20 mouse cellular contexts compared by ENCODE assay signal in genomic region chr13:108357362-108357761, GRCm38 (mm10). TPM values are rescaled to one million over a fixed set of nuclear protein-coding genes. Genes with fewer than 3 reads are reported as not detected.
DNase-seq lines count a peak whose midpoint lies in the region; ATAC-seq and TF ChIP-seq lines count a peak whose summit lies in the region.
"Had no signal": no experiment of that assay in that cellular context is flagged by ENCODE, and none has a peak within 500 bp of the region (broad histone marks: within the 10 kb centered on the region; RNA-seq: fewer than 3 reads in every experiment).

No protein-coding gene starts in this region.

- no peak overlapping the region for H3K9ac ChIP-seq in hindbrain, embryonic 11.5 days (ENCODE audit: low read depth, low read length)
- H3K9ac ChIP-seq in midbrain, embryonic 14.5 days (replicated peaks; ENCODE audit: low read length), result no peak overlapping the region
- no peak overlapping the region for H3K9ac ChIP-seq in midbrain, embryonic 16.5 days (ENCODE audit: low read depth, low read length)
- H3K9ac ChIP-seq: embryonic facial prominence, embryonic 13.5 days; forebrain, embryonic 13.5 days; heart, embryonic 15.5 days; hindbrain, embryonic 12.5 days had no signal

- WGBS in hindbrain, embryonic 11.5 days, result 55% methylated on average over 10 of the region's 10 CpGs
- WGBS in hindbrain, embryonic 10.5 days, result 47% methylated on average over 10 of the region's 10 CpGs
- WGBS in midbrain, embryonic 14.5 days, result 21% methylated on average over 10 of the region's 10 CpGs
- 18% methylated on average over 10 of the region's 10 CpGs for WGBS in midbrain, embryonic 16.5 days
- WGBS in limb, embryonic 10.5 days, result 84% methylated on average over 10 of the region's 10 CpGs

- no peak overlapping the region for H3K4me3 ChIP-seq in hindbrain, embryonic 11.5 days (ENCODE audit: low read depth, low read length)
- H3K4me3 ChIP-seq in hindbrain, embryonic 10.5 days, result no peak overlapping the region
- H3K4me3 ChIP-seq in midbrain, embryonic 14.5 days (replicated peaks; ENCODE audit: low read depth, low read length), result no peak overlapping the region
- no peak overlapping the region for H3K4me3 ChIP-seq in midbrain, embryonic 16.5 days (ENCODE audit: low read depth, low read length)
- H3K4me3 ChIP-seq in limb, embryonic 10.5 days, result no peak overlapping the region
- H3K4me3 ChIP-seq: embryonic facial prominence, embryonic 13.5 days; forebrain, embryonic 13.5 days; gastrocnemius, adult 2 months; heart, embryonic 15.5 days; hindbrain, embryonic 12.5 days had no signal

- DNase-seq in hindbrain, embryonic 11.5 days (ENCODE audit: low spot score), result peak; percentile 5
- DNase-seq in hindbrain, embryonic 10.5 days (ENCODE audit: low spot score), result no peak
- DNase-seq in midbrain, embryonic 14.5 days, result peak; percentile 37
- DNase-seq in brain, embryonic 14.5 days (ENCODE audit: low read depth), result peak; percentile 49
- DNase-seq in limb, embryonic 10.5 days (ENCODE audit: low spot score), result no peak
- DNase-seq: adrenal gland, postnatal 10 days; cerebellum, adult 11-12 months; cerebellum, adult 9-10 months; cerebellum, postnatal 25 days; gastrocnemius, adult 2 months; gastrocnemius, postnatal 25 days; heart, postnatal 14 days had no signal

- no peak for TF ChIP-seq CTCF in brain, embryonic 14.5 days (IDR thresholded peaks at IDR 0.05; ENCODE audit: borderline replicate concordance, extremely low read depth, insufficient read depth, insufficient read length)

- H3K9me3 ChIP-seq in hindbrain, embryonic 11.5 days (ENCODE audit: control insufficient read depth, low read length), result no peaks in the 10 kb centered on the region
- H3K9me3 ChIP-seq in hindbrain, embryonic 10.5 days, result no peaks in the 10 kb centered on the region
- no peaks in the 10 kb centered on the region for H3K9me3 ChIP-seq in midbrain, embryonic 14.5 days (ENCODE audit: control insufficient read depth, low read length)
- H3K9me3 ChIP-seq in midbrain, embryonic 16.5 days (replicated peaks; ENCODE audit: control insufficient read depth, low read length, poor library complexity, severe bottlenecking), result no peaks in the 10 kb centered on the region
- no peaks in the 10 kb centered on the region for H3K9me3 ChIP-seq in limb, embryonic 10.5 days (replicated peaks)
- H3K9me3 ChIP-seq: embryonic facial prominence, embryonic 13.5 days; forebrain, embryonic 13.5 days; heart, embryonic 15.5 days; hindbrain, embryonic 12.5 days had no signal

- no peak overlapping the region for H3K27ac ChIP-seq in hindbrain, embryonic 11.5 days (ENCODE audit: low read depth, low read length)
- H3K27ac ChIP-seq in hindbrain, embryonic 10.5 days, result no peak overlapping the region
- no peak overlapping the region for H3K27ac ChIP-seq in midbrain, embryonic 14.5 days (replicated peaks; ENCODE audit: low read depth, low read length)
- no peak overlapping the region for H3K27ac ChIP-seq in midbrain, embryonic 16.5 days (ENCODE audit: low read length)
- H3K27ac ChIP-seq in limb, embryonic 10.5 days, result no peak overlapping the region
- H3K27ac ChIP-seq: embryonic facial prominence, embryonic 13.5 days; forebrain, embryonic 13.5 days; gastrocnemius, adult 2 months; heart, embryonic 15.5 days; hindbrain, embryonic 12.5 days had no signal

- no peak for TF ChIP-seq POLR2A in brain, embryonic 14.5 days (IDR thresholded peaks at IDR 0.05; ENCODE audit: borderline replicate concordance, extremely low read depth, insufficient read depth, insufficient read length, poor library complexity, severe bottlenecking)

- no peak for ATAC-seq in hindbrain, embryonic 11.5 days (ENCODE audit: low FRiP score)
- no peak for ATAC-seq in midbrain, embryonic 14.5 days (ENCODE audit: low FRiP score, low TSS enrichment)
- no peak for ATAC-seq in midbrain, embryonic 16.5 days
- ATAC-seq: hindbrain, embryonic 16.5 days; inflammation-experienced regulatory T-cells, adult 6 months had no signal

- H3K36me3 ChIP-seq in hindbrain, embryonic 11.5 days (ENCODE audit: control insufficient read depth, insufficient read depth, low read length), result no peaks in the 10 kb centered on the region
- 0 out of 2 replicates have a peak, but pooled peaks cover 3% of the 10 kb centered on the region for H3K36me3 ChIP-seq in hindbrain, embryonic 10.5 days
- H3K36me3 ChIP-seq in midbrain, embryonic 14.5 days (ENCODE audit: control insufficient read depth, insufficient read depth, low read length), result no peaks in the 10 kb centered on the region
- no peaks in the 10 kb centered on the region for H3K36me3 ChIP-seq in midbrain, embryonic 16.5 days (ENCODE audit: control insufficient read depth, insufficient read depth, low read length)
- H3K36me3 ChIP-seq in limb, embryonic 10.5 days, result peaks cover 10% of the 10 kb centered on the region
- H3K36me3 ChIP-seq: embryonic facial prominence, embryonic 13.5 days; heart, embryonic 15.5 days; hindbrain, embryonic 12.5 days had no signal

- H3K27me3 ChIP-seq in hindbrain, embryonic 11.5 days (ENCODE audit: control insufficient read depth, insufficient read depth, low read length), result no peaks in the 10 kb centered on the region
- H3K27me3 ChIP-seq in hindbrain, embryonic 10.5 days (ENCODE audit: insufficient read depth, poor library complexity, severe bottlenecking), result no peaks in the 10 kb centered on the region
- H3K27me3 ChIP-seq in midbrain, embryonic 14.5 days (ENCODE audit: control insufficient read depth, insufficient read depth, low read length), result no peaks in the 10 kb centered on the region
- H3K27me3 ChIP-seq in midbrain, embryonic 16.5 days (ENCODE audit: control insufficient read depth, insufficient read depth, low read depth, low read length), result no peaks in the 10 kb centered on the region
- no peaks in the 10 kb centered on the region for H3K27me3 ChIP-seq in limb, embryonic 10.5 days (ENCODE audit: low read depth, poor library complexity, severe bottlenecking)
- H3K27me3 ChIP-seq: embryonic facial prominence, embryonic 13.5 days; forebrain, embryonic 13.5 days; heart, embryonic 15.5 days; hindbrain, embryonic 12.5 days had no signal

- no peaks in the 10 kb centered on the region for H3K4me1 ChIP-seq in hindbrain, embryonic 11.5 days (replicated peaks; ENCODE audit: control insufficient read depth, insufficient read depth, low read length)
- peaks cover 10% of the 10 kb centered on the region for H3K4me1 ChIP-seq in hindbrain, embryonic 10.5 days (replicated peaks)
- 0 out of 2 replicates have a peak, but pooled peaks cover 2% of the 10 kb centered on the region for H3K4me1 ChIP-seq in midbrain, embryonic 14.5 days (ENCODE audit: control insufficient read depth, insufficient read depth, low read length)
- no peaks in the 10 kb centered on the region for H3K4me1 ChIP-seq in midbrain, embryonic 16.5 days (ENCODE audit: control insufficient read depth, insufficient read depth, low read length)
- H3K4me1 ChIP-seq in limb, embryonic 10.5 days, result no peaks in the 10 kb centered on the region
- H3K4me1 ChIP-seq: embryonic facial prominence, embryonic 13.5 days had no signal

- H3K4me2 ChIP-seq in hindbrain, embryonic 11.5 days (replicated peaks; ENCODE audit: low read depth, low read length), result no peak overlapping the region
- H3K4me2 ChIP-seq in midbrain, embryonic 14.5 days (ENCODE audit: low read length), result no peak overlapping the region
- no peak overlapping the region for H3K4me2 ChIP-seq in midbrain, embryonic 16.5 days (ENCODE audit: low read length)
- H3K4me2 ChIP-seq: embryonic facial prominence, embryonic 13.5 days; forebrain, embryonic 13.5 days; heart, embryonic 11.5 days; heart, embryonic 15.5 days; hindbrain, embryonic 12.5 days had no signal

RNA-seq across cellular contexts. Expression of gene Depdc1b, which starts 41.2 kb away (rescaled TPM):
- 14.0 and 17.0 TPM in 2 replicates for polyA plus RNA-seq in hindbrain, embryonic 11.5 days (2014; fragmentation: Nextera tagmentation; extraction: Ambion mirVana)
- 13.6 and 17.8 TPM in 2 replicates for polyA plus RNA-seq in hindbrain, embryonic 10.5 days (2016; fragmentation: Nextera tagmentation; extraction: Ambion mirVana)
- polyA plus RNA-seq in midbrain, embryonic 14.5 days (2014; fragmentation: Nextera tagmentation; extraction: Ambion mirVana), result 2.1 and 2.5 TPM in 2 replicates
- 1.6 and 1.8 TPM in 2 replicates for polyA plus RNA-seq in midbrain, embryonic 16.5 days (2015; fragmentation: Nextera tagmentation; extraction: Ambion mirVana)
- polyA plus RNA-seq in brain, embryonic 14.5 days (2012; rRNA removed), result 4.3 and 7.1 TPM in 2 replicates
- polyA plus RNA-seq in limb, embryonic 10.5 days (2016; fragmentation: Nextera tagmentation; extraction: Ambion mirVana), result 20.9 and 22.0 TPM in 2 replicates

Comparison
In these comparisons a context has a peak if more than half of its experiments do, and no peak if none do; other contexts are left out.
1. DNase-seq: peak in hindbrain, embryonic 11.5 days (single experiment), midbrain, embryonic 14.5 days (single experiment) and brain, embryonic 14.5 days (single experiment); none in hindbrain, embryonic 10.5 days (single experiment) and limb, embryonic 10.5 days (single experiment).